Mouse (Mus musculus) heart, postnatal 0 days (tissue): ENCODE data around the gene Lpar1.

Experiments used
- CTCF ChIP-seq: IDR thresholded peaks from 2 replicates; pipeline ENCODE4 v1.5.1; 2016; ENCODE audit warnings: antibody characterized with exemption, control low read depth, low read depth
- EP300 ChIP-seq: IDR thresholded peaks from 2 replicates; pipeline ENCODE4 v1.6.1; 2016; ENCODE audit warnings: antibody characterized with exemption, low read depth

DNA sequence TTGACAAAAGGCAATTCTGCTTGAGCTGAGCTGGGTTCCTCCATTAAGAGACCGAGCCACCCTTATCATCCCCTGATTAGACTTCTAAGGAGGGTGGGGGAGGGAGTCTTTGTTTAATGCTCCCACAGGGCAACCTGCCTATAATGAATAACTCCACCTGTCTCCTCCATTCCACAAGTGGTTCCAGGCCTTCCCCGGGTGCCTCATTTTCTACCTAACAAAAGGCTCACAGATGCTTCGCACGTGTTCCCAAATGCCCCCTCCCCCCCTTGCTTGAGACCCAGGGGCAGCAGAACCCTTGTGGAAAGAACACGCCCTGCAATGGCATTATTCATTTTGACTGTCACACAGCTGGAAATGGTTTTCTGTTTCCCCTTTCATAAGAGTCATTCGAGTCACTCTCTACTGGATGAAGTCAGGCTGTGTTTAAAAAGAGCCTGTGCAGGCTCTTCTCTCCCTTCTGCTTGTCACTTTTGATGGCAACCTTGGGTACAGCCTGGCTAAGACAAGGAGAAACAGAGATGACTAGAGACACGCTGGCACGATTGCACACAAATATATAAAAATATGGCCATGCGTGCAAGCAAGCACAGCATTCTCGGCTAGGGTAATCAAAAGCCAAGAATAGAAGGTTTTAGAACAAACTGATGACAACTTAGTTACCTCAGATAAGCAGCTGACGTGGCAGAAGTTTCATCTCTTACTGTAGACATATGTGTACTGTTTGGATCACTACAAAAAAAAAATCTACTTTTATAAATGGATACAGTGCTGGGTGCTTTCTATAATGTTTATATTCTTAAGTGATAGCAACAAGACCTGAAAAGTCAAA, 7.0 kb downstream of the Lpar1 start:
- TF ChIP-seq CTCF (no peak), EP300 (no peak)
